Mouse (Mus musculus): ENCODE measurements at regions not wholly inside any gene's neighbourhood (a gene's known extent, or its start where the extent isn't known, plus 50 kb on each side); places are given as distances from the start of the nearest gene placed in this dataset.

- TF ChIP-seq CTCF (IDR thresholded peaks at IDR 0.05; ENCODE audit: extremely low read depth, insufficient read depth, insufficient read length, insufficient replicate concordance), result no peak
- TF ChIP-seq POLR2A (IDR thresholded peaks at IDR 0.05; ENCODE audit: low read depth, low read length), result no peak
- no peaks in the 10 kb centered on the region for H3K27me3 ChIP-seq (ENCODE audit: control insufficient read depth, insufficient read depth, low read length)
- H3K4me1 ChIP-seq (ENCODE audit: control insufficient read depth, insufficient read depth, insufficient read length), result no peaks in the 10 kb centered on the region
- DNase-seq (ENCODE audit: low read depth in 1 of 2, low spot score in 2 of 2), result no peak
- H3K4me3 ChIP-seq (ENCODE audit: extremely low read depth, insufficient read depth, insufficient read length), result no peak overlapping the region
- WGBS, result 94% methylated on average over 10 of the region's 10 CpGs
- no peaks in the 10 kb centered on the region for H3K36me3 ChIP-seq (ENCODE audit: control insufficient read depth, insufficient read depth, low read length)
- no peak overlapping the region for H3K27ac ChIP-seq (ENCODE audit: insufficient read depth, low read length)
Measured at GRCm38 (mm10) chr13:53677187-53677586, 204.3 kb upstream of the Msx2 start.

GRCm38 (mm10) chr13:53670361-53670760 lies 197.5 kb upstream of the Msx2 start:
- Histone ChIP-seq H3K4me3 (ENCODE audit: extremely low read depth, insufficient read depth, insufficient read length) (no peak overlapping the region), H3K36me3 (ENCODE audit: control insufficient read depth, insufficient read depth, low read length) (no peaks in the 10 kb centered on the region), H3K27ac (ENCODE audit: insufficient read depth, low read length) (no peak overlapping the region), H3K27me3 (ENCODE audit: control insufficient read depth, insufficient read depth, low read length) (no peaks in the 10 kb centered on the region), H3K4me1 (ENCODE audit: control insufficient read depth, insufficient read depth, insufficient read length) (no peaks in the 10 kb centered on the region)
- TF ChIP-seq CTCF (IDR thresholded peaks at IDR 0.05; ENCODE audit: extremely low read depth, insufficient read depth, insufficient read length, insufficient replicate concordance) (no peak), POLR2A (IDR thresholded peaks at IDR 0.05; ENCODE audit: low read depth, low read length) (no peak)
- 66% methylated on average over 19 of the region's 19 CpGs for WGBS
- no peak for DNase-seq (ENCODE audit: low read depth in 1 of 2, low spot score in 2 of 2)

GRCm38 (mm10) chr13:53667518-53667917 lies 194.6 kb upstream of the Msx2 start:
- Histone ChIP-seq H3K27ac (ENCODE audit: insufficient read depth, low read length) (no peak overlapping the region), H3K4me1 (ENCODE audit: control insufficient read depth, insufficient read depth, insufficient read length) (no peaks in the 10 kb centered on the region), H3K27me3 (ENCODE audit: control insufficient read depth, insufficient read depth, low read length) (no peaks in the 10 kb centered on the region), H3K4me3 (ENCODE audit: extremely low read depth, insufficient read depth, insufficient read length) (no peak overlapping the region), H3K36me3 (ENCODE audit: control insufficient read depth, insufficient read depth, low read length) (no peaks in the 10 kb centered on the region)
- DNase-seq (ENCODE audit: low read depth in 1 of 2, low spot score in 2 of 2), result no peak
- no peak for TF ChIP-seq CTCF (IDR thresholded peaks at IDR 0.05; ENCODE audit: extremely low read depth, insufficient read depth, insufficient read length, insufficient replicate concordance)
- TF ChIP-seq POLR2A (IDR thresholded peaks at IDR 0.05; ENCODE audit: low read depth, low read length), result no peak
- WGBS, result 84% methylated on average over 4 of the region's 4 CpGs

DNA sequence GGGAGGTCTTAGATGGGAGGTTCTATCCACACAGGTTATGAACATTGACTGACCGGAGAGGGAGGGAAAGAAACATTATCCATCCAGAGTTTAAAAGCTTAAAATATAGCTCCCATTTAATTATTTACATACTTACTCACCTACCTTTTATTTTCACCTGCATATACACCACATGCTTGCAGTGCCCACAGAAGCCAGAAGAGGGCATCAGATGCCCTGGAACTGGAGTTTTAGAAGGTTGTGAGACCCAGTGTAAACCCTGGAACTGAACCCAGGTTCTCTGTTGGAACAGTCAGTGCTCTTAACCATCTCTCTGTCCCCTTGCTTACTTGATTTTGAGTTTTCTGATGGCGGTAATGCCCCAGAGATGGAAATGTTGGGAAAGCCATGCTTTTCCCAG lies 192.7 kb upstream of the Msx2 start:
- 89% methylated on average over 2 of the region's 2 CpGs for WGBS
- no peak for TF ChIP-seq POLR2A (IDR thresholded peaks at IDR 0.05; ENCODE audit: low read depth, low read length)
- no peak for TF ChIP-seq CTCF (IDR thresholded peaks at IDR 0.05; ENCODE audit: extremely low read depth, insufficient read depth, insufficient read length, insufficient replicate concordance)
- DNase-seq (ENCODE audit: low read depth in 1 of 2, low spot score in 2 of 2), result no peak

DNA sequence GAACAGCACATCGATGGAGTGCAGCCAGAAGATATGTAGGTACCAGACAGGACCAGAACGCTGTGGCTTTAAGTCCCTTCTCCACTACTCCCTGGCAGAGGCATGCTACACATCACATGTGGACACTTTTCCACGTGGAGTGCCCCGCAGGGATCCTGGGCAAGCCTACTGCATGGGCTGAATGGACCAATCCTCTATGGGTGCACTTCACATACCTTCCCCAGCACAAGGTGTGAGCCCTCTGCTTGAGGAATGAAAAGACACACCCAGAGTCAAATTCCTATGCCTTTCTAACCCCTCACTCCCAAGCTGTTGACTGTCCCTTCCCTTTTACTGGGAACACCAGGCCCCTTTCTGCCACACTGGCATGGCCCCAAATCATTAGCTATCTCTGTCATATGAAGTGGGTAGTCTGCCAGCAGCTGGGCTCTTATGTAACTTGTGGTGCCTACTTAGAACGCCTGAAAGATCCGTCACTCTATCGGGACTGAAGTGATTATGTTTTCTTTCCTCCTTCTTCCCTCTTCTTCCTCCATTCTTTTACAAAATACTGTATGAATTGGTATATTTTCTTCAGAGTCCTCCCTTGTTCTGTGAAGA lies 191.9 kb upstream of the Msx2 start:
- Histone ChIP-seq H3K27ac (ENCODE audit: insufficient read depth, low read length) (no peak overlapping the region), H3K4me3 (ENCODE audit: extremely low read depth, insufficient read depth, insufficient read length) (no peak overlapping the region), H3K36me3 (ENCODE audit: control insufficient read depth, insufficient read depth, low read length) (no peaks in the 10 kb centered on the region), H3K27me3 (ENCODE audit: control insufficient read depth, insufficient read depth, low read length) (no peaks in the 10 kb centered on the region), H3K4me1 (ENCODE audit: control insufficient read depth, insufficient read depth, insufficient read length) (no peaks in the 10 kb centered on the region)
- TF ChIP-seq POLR2A (IDR thresholded peaks at IDR 0.05; ENCODE audit: low read depth, low read length) (no peak), CTCF (IDR thresholded peaks at IDR 0.05; ENCODE audit: extremely low read depth, insufficient read depth, insufficient read length, insufficient replicate concordance) (no peak)
- 84% methylated on average over 7 of the region's 7 CpGs for WGBS
- DNase-seq (ENCODE audit: low read depth in 1 of 2, low spot score in 2 of 2), result no peak

More for the DNA sequence above, 192.7 kb upstream of the Msx2 start:
- Histone ChIP-seq H3K27ac (ENCODE audit: insufficient read depth, low read length) (no peak overlapping the region), H3K4me3 (ENCODE audit: extremely low read depth, insufficient read depth, insufficient read length) (no peak overlapping the region), H3K36me3 (ENCODE audit: control insufficient read depth, insufficient read depth, low read length) (no peaks in the 10 kb centered on the region), H3K27me3 (ENCODE audit: control insufficient read depth, insufficient read depth, low read length) (no peaks in the 10 kb centered on the region), H3K4me1 (ENCODE audit: control insufficient read depth, insufficient read depth, insufficient read length) (no peaks in the 10 kb centered on the region)

- DNase-seq (ENCODE audit: low read depth in 1 of 2, low spot score in 2 of 2), result no peak
- no peaks in the 10 kb centered on the region for H3K4me1 ChIP-seq (ENCODE audit: control insufficient read depth, insufficient read depth, insufficient read length)
- no peak overlapping the region for H3K4me3 ChIP-seq (ENCODE audit: extremely low read depth, insufficient read depth, insufficient read length)
- no peaks in the 10 kb centered on the region for H3K27me3 ChIP-seq (ENCODE audit: control insufficient read depth, insufficient read depth, low read length)
- 25% methylated on average over 4 of the region's 4 CpGs for WGBS
- no peak overlapping the region for H3K27ac ChIP-seq (ENCODE audit: insufficient read depth, low read length)
- no peaks in the 10 kb centered on the region for H3K36me3 ChIP-seq (ENCODE audit: control insufficient read depth, insufficient read depth, low read length)
- TF ChIP-seq CTCF (IDR thresholded peaks at IDR 0.05; ENCODE audit: extremely low read depth, insufficient read depth, insufficient read length, insufficient replicate concordance) (no peak), POLR2A (IDR thresholded peaks at IDR 0.05; ENCODE audit: low read depth, low read length) (no peak)
Measured at GRCm38 (mm10) chr13:53652826-53653225, 180.0 kb upstream of the Msx2 start.

DNA sequence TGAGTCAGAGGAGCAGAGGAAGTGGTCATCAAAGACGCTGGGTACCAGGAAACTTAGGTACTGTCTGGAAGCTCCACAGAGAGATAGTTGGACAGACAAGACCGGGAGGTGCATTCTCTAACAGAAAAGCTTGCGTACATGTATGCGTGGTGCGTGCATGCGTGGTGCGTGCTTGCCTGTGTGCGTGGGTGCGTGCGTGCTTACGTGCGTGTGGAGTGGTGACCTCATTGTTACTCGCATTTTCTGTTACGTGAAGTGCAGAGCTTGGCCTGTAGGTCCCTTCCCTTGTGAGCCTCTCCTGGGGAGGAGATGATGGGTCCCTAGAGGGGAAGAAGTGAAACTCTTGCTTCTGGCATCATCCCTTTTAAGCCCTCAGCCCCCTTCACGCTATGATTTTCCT lies 175.5 kb upstream of the Msx2 start:
- Histone ChIP-seq H3K27ac (ENCODE audit: insufficient read depth, low read length) (no peak overlapping the region), H3K4me3 (ENCODE audit: extremely low read depth, insufficient read depth, insufficient read length) (no peak overlapping the region), H3K4me1 (ENCODE audit: control insufficient read depth, insufficient read depth, insufficient read length) (no peaks in the 10 kb centered on the region), H3K27me3 (ENCODE audit: control insufficient read depth, insufficient read depth, low read length) (no peaks in the 10 kb centered on the region), H3K36me3 (ENCODE audit: control insufficient read depth, insufficient read depth, low read length) (no peaks in the 10 kb centered on the region)
- WGBS, result 89% methylated on average over 15 of the region's 15 CpGs
- DNase-seq (ENCODE audit: low read depth in 1 of 2, low spot score in 2 of 2), result no peak
- no peak for TF ChIP-seq CTCF (IDR thresholded peaks at IDR 0.05; ENCODE audit: extremely low read depth, insufficient read depth, insufficient read length, insufficient replicate concordance)
- TF ChIP-seq POLR2A (IDR thresholded peaks at IDR 0.05; ENCODE audit: low read depth, low read length), result no peak

Measured in spleen, adult 2 months (tissue).